Mouse (Mus musculus): ENCODE data around the gene Galnt18.

Gene Galnt18

DNA sequence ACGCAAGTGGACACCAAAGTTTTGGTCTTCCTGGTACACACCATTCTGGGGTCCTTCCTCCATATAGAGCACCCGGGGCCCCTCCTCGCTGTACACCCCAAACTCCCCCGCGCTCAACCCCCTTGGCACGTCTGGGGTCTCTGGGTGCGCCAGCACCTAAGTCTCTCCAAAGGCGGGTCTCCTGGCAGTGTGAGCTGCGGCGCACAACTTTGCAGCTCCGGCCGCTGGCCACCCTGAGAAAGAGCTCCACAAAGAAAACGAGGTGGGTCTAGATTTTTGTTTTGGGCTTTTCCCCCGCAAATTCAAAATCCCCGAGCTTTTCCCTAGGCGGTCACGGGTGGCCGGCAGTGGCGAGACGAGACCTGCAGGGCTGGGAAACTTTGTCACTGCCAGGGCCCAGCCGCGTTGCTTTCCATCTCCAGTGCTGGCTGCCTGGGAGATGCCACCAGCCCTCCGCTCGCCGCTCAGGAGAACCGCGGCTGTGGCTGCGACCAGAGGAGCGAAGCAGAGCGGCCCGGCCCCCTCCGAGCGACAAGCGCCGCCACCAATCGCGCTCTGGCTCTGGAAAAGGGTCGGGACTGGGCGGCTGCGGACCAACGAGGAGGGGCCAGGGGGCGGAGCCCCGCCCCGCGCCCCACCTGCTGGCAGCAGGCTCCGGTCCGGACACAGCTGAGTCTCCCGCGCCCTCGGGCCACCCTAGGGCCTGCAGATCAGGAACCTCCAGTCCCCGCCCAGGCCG, at the start of gene Galnt18:
Galnt18 (minus strand) TSS at position 474 of the 739 bp plus-strand sequence.
- peak; percentile 85 for DNase-seq (ENCODE audit: low spot score)

- DNase-seq (ENCODE audit: low spot score) = no peak
Observed at GRCm38 (mm10) chr7:111827337-111827736, 47.6 kb upstream of the Galnt18 start.

DNA sequence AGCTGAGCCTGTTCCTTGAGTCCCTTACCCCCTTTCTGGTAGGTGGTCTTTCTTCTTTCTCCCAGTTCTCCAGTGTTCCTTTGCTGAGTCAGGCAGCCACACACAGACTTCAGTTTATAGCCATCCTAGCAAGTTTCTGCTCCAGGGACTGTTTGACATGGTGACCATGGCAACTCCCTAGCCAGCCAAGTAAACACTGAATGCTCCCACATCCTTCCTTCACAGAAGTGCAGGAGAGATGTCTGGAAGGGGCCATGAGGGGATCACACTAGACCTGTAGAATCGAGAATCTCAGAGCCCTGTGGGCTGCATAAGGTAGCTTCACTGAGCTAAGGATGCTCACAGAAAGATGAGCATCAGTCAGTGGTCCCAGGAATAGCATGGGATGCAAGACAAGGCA, 33.3 kb upstream of the Galnt18 start:
- DNase-seq (ENCODE audit: low spot score) = no peak

DNA sequence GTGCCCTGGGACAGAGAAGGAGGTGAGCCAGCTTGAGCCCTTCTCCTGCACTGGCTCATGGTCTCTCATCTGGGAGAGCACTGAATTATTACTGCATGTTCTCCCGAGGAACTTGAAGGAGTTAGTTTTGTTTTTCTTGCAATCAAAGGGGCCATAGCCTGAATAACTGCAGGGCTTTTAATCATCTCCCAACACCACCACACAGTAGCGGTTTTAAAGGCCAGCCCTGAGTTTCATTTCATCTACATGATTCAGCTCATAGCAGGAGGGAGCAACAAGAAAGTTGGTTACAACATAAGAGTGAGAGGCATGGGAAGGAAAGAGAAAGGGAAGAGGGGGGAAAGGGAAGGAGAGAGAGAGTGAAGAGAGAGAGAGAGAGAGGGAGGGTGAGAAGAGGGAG, 31.3 kb upstream of the Galnt18 start:
- DNase-seq (ENCODE audit: low spot score) = no peak

- DNase-seq (ENCODE audit: low spot score) = no peak
Observed at GRCm38 (mm10) chr7:111809796-111810195, 30.0 kb upstream of the Galnt18 start.

DNA sequence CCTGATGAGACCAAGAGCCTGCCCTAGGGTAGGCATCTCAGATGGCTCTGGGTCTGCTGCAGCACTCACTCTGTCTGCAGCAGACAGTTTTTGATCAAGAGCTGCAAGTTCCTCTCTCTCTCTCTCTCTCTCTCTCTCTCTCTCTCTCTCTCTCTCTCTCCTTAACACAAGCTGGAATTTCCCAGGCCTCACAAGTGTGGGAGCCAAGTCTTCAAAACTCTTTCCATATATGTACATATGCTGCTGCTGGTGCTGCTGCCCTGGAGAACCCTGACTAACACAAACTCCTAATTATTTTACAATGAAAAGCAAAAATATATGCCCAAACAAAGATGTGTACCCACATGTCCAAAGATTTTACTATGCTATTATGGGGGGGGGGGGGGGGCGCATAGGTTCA, 26.3 kb upstream of the Galnt18 start:
- DNase-seq (ENCODE audit: low spot score) = no peak

GRCm38 (mm10) chr7:111804646-111805045, 24.9 kb upstream of the Galnt18 start:
- no peak for DNase-seq (ENCODE audit: low spot score)

GRCm38 (mm10) chr7:111800785-111801184, 21.0 kb upstream of the Galnt18 start:
- DNase-seq (ENCODE audit: low spot score) = no peak

GRCm38 (mm10) chr7:111800120-111800519, 20.3 kb upstream of the Galnt18 start:
- no peak for DNase-seq (ENCODE audit: low spot score)

DNA sequence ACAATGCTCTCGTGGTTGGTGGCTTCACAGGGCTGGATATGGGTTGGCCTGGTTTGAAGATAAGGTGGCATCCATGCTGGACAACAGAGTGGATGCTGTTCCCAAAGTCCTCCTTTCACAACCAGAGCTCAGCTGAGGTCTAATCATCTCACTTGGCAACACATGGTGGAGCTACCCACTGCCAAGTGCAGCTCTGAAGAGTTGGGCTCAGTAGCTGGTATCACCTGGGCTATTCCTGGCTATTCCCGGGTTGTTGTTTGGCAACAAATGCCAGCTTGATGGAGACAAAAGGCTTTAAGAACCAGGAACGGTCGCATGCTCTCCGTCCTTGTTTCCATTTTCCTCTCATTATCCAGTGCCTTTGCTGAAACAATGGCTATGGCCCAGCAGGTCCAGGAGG, 19.2 kb upstream of the Galnt18 start:
- no peak for DNase-seq (ENCODE audit: low spot score)

DNA sequence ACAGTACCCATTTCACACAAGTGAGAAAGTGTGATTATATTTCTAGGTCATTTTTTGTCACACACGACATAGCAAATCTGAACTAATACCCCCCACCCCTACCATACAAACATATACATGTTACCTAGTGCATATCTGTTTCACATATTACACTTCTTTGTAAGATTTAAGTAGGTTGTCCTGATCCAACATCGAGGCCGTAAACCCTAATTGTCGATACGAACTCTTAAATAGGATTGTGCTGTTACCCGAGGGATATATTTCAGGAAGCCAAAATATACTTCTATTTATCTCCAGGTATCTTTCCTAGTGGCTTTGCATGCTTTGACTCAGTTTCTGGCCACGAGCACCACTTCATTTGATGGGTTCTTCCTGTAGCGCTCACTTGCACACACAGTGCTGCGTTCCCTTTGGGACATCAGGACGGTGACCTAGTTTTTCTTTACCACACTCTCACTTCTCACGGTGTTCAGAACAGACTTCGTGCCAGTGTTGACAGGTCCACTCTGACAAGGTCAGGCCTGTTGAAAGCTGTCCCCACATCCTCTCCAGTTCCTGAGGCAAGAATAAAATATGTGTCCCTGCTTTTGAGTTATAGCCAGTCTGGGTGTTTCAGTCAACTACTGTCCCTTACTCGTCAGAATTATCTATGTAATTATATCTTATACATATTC, 17.7 kb upstream of the Galnt18 start:
- no peak for DNase-seq (ENCODE audit: low spot score)

GRCm38 (mm10) chr7:111795059-111795458, 15.3 kb upstream of the Galnt18 start:
- no peak for DNase-seq (ENCODE audit: low spot score)

DNA sequence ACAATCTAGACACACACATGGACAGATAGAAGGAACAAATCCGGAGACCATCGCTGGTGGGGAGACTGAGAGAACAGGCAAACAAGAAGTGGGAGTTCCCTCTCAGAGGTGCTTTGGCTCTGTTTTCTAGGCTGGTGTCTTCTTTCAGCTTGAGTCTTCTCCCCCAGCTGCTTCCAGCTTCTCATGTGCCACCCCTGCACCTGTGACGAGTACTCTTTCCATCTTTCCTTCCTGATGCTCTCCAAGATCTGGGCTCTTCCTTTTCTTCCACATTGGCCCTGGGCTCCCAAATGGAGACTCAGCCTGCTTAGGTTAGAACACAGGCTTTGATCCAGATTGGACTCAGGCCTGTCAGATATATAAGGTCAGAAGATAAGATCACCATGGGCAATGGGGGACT, 12.4 kb upstream of the Galnt18 start:
- DNase-seq (ENCODE audit: low spot score) = no peak

DNA sequence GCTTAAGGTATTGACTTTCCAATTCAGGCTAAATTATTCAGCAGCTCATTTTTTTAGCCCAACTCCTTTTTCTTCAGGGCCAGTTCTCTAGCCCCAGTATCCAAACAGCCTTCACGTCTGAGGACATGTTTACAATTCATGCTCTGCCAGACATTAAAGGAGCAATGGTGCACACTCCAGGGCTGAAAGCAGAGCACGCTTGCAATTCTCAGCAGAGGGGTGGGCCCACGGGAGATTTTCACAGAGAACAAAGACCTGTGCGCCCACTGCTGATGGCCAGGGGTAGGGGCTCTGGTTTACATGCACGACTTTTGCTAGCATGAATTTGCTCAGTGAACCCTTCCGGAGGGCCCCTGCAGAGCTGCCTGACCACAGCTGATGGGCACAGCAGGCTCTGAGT, 11.6 kb upstream of the Galnt18 start:
- no peak for DNase-seq (ENCODE audit: low spot score)

DNA sequence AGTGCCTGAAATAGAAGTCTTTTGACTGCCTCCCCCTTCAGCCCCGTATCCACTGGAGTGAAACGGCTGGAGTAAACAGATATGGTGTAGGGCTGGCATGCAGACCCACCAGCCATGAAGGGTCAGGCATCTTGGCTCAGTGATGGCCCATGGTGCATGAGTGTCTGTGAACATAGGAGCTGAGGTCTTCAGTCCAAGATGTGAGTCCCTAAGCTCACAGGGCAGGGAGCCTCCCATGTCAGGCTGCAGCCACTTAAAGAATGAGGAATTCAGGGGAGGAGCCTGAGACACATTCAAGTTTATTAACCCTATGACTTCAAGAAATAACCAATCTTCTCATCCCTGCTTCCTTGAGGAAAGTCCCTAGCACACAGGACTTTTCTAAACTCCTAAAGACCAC, 8.1 kb upstream of the Galnt18 start:
- DNase-seq (ENCODE audit: low spot score) = no peak

DNA sequence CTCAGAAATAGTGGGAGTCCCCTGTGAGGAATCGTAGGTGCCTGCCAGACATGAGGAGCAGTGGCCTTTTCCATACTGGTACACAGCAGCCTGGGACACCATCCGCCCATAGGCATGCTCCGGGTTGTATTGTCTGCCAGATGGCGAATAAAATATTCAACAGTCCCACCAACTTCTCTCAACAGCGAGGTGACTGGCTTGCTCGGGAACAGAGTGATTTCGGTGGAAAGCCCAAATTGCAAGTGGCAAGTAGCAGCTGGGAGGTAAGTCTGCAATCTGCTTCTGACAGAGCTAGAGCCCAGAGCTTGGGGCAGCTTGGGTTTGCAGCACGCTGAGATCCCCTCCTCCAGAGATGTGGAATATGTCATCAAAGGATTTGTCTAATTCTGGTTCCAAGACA, 5.7 kb upstream of the Galnt18 start:
- DNase-seq (ENCODE audit: low spot score) = no peak

- DNase-seq (ENCODE audit: low spot score) = peak; percentile 62
Observed at GRCm38 (mm10) chr7:111782126-111782525, 2.3 kb upstream of the Galnt18 start.

- DNase-seq (ENCODE audit: low spot score) = no peak
Observed at GRCm38 (mm10) chr7:111781316-111781715, 1.5 kb upstream of the Galnt18 start.

- no peak for DNase-seq (ENCODE audit: low spot score)
Observed at GRCm38 (mm10) chr7:111778789-111779503, 831 bp downstream of the Galnt18 start.

- no peak for DNase-seq (ENCODE audit: low spot score)
Observed at GRCm38 (mm10) chr7:111778212-111778611, 1.6 kb downstream of the Galnt18 start.

DNA sequence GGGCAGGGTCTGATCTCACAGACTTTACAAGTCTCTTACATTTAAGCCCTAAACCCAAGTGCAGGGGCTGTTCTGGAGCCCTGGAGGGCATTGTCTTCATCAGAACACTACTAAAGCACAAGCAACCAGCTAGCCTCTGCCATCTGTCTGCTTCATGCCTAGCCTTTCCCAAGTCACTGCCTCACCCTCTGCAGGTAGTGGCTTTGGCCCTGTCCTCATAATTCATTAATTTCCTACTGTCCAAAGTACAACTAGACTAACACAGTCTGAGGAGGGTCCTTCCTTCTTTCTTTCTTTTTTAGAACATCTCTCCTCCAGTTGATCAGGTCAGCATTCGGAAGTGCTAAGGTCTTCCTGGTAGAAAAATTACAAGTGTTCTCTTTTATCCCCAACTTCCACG, 2.6 kb downstream of the Galnt18 start:
- DNase-seq (ENCODE audit: low spot score) = no peak

- no peak for DNase-seq (ENCODE audit: low spot score)
Observed at GRCm38 (mm10) chr7:111776160-111776559, 3.6 kb downstream of the Galnt18 start.

- no peak for DNase-seq (ENCODE audit: low spot score)
Observed at GRCm38 (mm10) chr7:111772398-111772797, 7.4 kb downstream of the Galnt18 start.
